Mouse (Mus musculus): ENCODE measurements around the gene Vstm5. TPM values are rescaled to one million over a fixed set of nuclear protein-coding genes. Genes with fewer than 3 reads are reported as not detected.

The Vstm5 gene
- polyA plus RNA-seq (2015; fragmentation: Nextera tagmentation; extraction: Ambion mirVana) = 3.1 and 3.6 TPM in 2 replicates

DNA sequence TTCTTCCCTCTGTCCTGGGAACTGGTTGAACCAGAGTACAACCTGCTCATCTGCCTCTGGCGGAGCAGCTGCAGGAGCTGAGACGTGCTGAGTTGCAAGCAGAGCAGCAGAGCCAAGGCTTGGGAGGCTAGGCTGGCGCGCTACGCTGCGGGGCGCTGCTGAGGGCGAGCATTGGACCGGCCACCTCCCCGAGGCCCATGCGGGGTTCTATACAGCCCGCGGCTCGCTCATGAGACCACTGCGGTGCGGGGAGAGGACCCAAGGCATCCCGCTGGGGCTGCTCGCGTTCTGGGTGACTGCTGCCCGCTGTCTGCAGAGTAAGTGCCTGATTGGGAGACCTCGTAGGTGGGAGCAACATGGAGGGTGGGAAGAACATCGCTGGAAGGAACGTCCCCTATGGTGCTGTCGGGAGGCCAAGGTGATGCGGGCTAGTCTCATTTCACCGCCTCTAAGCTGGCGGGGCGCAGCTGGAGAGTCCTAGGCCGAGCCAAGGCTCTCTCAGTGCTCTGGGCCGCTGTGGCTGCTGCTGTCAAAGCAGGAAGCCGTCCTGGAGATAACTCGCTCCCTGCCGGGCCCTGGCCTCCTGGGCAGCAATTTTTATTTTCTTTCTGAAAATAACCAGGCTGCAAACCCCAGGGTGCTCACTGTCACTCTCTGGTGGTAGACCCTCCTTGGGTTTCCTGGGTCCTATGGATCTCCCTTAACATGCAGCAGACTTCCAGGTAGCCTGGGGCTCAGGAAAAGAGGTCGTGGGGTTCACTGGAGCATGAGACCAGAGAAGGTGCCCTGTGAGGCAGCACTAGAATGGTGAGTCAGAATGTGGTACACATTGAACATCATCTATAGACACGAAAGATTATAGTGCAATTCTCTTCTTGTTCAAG lies at the start of gene Vstm5:
Vstm5 (plus strand) TSS at position 4 of the 884 bp plus-strand sequence.

DNA sequence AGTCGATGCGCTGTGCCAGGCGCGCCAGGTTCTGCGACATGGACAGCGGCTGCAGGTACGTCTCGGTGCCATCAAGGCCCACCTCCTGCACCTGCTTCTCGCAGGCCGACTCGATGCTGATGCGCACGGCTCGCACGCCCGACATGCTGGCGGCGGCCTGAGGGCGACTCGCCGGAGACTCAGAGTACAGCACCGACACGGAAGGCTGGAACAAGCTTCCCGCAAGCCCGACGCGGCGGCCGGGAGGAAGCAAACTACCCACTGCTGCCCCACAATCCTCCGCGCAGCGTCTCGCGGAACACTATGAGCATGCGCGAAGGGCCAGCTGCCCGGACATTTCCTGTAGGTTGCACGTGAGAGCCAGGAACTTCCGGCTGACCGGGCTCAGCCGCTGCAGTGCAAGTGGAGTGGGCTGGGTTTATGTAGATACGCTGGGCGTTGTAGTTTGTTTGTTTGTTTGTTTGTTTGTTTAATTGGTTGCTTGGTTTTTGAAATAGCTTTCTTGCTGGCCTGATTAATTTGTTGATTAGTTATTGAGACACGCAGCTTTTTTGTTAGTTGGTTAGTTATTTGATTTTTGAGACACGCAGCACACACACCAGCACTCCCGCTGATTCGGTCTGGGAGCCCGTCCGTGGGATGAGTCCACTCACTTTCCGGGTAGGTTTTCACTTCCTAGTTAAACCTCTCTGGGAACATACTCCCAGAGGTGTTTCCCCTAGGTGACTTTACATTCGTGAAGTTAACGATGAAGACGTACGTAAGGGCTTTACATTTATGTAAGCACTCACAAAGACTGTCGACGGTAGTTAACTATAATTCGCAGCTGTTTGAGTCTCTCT lies 41.0 kb downstream of the Vstm5 start, which contains the start of gene Med17:
Med17 (minus strand) TSS at position 283 of the 842 bp plus-strand sequence.

DNA sequence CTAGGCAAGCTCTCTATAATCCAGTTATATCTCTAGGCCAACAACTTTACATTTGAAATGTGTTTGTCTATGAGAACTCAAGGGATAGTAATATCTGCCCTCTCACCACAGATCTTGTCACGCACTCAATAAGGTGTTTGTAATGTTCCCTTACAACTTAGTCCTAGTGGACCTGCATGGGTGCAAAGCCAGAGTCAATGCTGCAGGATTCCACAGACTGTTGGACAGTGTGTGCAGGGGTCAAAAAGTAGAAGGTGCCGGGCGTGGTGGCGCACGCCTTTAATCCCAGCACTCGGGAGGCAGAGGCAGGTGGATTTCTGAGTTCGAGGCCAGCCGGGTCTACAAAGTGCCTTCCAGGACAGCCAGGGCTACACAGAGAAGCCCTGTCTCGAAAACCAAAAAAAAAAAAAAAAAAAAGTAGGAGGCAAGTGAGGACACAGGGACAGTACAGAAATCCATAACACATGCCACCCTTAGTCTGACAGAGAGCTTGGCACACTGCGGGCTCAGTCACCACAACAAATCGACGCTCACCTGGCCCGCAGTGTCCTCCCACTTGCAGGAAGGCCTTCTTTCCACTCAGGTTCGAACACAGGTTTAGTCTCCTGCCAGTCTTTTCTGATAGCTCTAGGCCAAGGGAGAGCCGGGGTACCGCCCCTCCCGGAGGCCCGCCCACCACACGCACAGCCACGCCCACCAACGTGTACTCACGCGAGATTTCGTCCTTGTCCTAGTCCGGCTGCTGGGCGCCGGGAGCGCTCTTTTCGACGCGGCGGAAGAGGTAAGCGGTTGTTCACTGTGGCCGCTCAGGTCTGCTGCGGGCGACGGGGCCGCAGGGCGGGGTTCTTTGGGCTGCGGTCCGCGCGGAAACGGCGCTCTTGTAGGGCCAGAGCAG lies 66.9 kb downstream of the Vstm5 start, which contains the start of gene Taf1d:
Taf1d (plus strand) TSS at position 712 of the 895 bp plus-strand sequence.

DNA sequence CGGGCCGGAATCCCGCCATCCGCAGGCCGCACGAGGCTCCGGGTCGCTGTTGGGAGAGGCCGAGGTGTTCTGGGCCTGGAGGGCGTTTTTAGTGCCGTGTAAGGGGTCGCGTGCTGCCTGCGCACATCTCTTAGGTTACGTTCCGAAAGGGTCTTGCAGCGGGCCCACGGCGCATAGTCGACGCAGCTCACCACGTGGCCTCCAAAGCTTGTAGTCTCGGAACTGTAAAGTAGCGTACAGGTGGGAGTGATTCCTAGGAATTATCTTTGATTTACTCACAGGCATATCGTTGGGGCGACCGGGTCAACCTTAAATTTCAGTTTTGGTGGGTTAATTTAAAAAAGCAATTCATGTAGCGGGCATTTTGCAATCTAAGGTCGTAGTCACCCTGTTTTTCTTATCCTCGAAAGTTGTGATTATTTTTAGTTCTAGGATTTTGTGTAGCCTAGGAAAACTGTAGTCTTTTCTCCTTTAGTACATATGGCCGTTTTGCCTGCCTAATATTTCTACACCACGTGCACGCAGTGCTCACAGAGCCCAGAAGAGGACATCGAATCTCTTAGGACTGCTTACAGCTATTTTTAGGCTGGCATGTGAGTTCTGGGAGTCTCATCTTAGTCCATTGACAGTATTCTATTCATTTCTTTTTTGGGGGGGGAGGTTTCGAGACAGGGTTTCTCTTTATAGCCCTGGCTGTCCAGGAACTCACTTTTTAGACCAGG lies 67.7 kb downstream of the Vstm5 start, which contains the start of gene 4931406C07Rik:
4931406C07Rik (minus strand) TSS at position 51 of the 722 bp plus-strand sequence.

Other genes starting within 250 kb of the Vstm5 start
- 18.2 and 19.1 TPM in 2 replicates for gene Panx1, start 193.6 kb upstream of the Vstm5 start, polyA plus RNA-seq (2015; fragmentation: Nextera tagmentation; extraction: Ambion mirVana)
- gene Hephl1, start 126.9 kb upstream of the Vstm5 start, polyA plus RNA-seq (2015; fragmentation: Nextera tagmentation; extraction: Ambion mirVana) = not detected in 2 replicates
- gene Med17, start 40.9 kb downstream of the Vstm5 start, polyA plus RNA-seq (2015; fragmentation: Nextera tagmentation; extraction: Ambion mirVana) = 16.3 and 19.1 TPM in 2 replicates
- 38.7 and 48.8 TPM in 2 replicates for gene Taf1d, start 67.2 kb downstream of the Vstm5 start, polyA plus RNA-seq (2015; fragmentation: Nextera tagmentation; extraction: Ambion mirVana)
- 7.8 and 10.1 TPM in 2 replicates for gene 4931406C07Rik, start 67.4 kb downstream of the Vstm5 start, polyA plus RNA-seq (2015; fragmentation: Nextera tagmentation; extraction: Ambion mirVana)
- gene Cep295, start 118.7 kb downstream of the Vstm5 start, polyA plus RNA-seq (2015; fragmentation: Nextera tagmentation; extraction: Ambion mirVana) = 3.6 and 5.3 TPM in 2 replicates

Measured in urinary bladder, postnatal 0 days (tissue).